Mouse (Mus musculus): ENCODE data around the gene Nktr. TPM values are rescaled to one million over a fixed set of nuclear protein-coding genes. Genes with fewer than 3 reads are reported as not detected.

The Nktr gene
- polyA plus RNA-seq, 1 experiment from 2014 or later, result 51.0 TPM

GRCm38 (mm10) chr9:121757835-121758814 lies 39.2 kb downstream of the Nktr start:
- Histone ChIP-seq H3K36me3 (replicated peaks) (peaks cover 18% of the 10 kb centered on the region), H3K4me1 (peaks cover 39% of the 10 kb centered on the region), H3K4me2 (peak overlapping the region; percentile 91), H3K4me3 (peak overlapping the region; percentile 90), H3K9ac (peak overlapping the region; percentile 86), H3K27me3 (replicated peaks) (no peaks in the 10 kb centered on the region), H3K27ac (peak overlapping the region; percentile 85), H3K9me3 (no peaks in the 10 kb centered on the region)
- ATAC-seq (replicated peaks), result peak; percentile 0; the same call in 1 of the 2 replicates
- WGBS, result 57% methylated on average over 10 of the region's 10 CpGs

GRCm38 (mm10) chr9:121759091-121760081 lies 40.4 kb downstream of the Nktr start, which contains the start of gene Zfp651:
TSS of gene Zfp651 (plus strand) at chr9:121759330.
- peak; percentile 83 for ATAC-seq (replicated peaks)
- H3K9ac ChIP-seq, result peak within 1 kb of the TSS; percentile 86
- no peaks in the 10 kb centered on the region for H3K27me3 ChIP-seq (replicated peaks)
- peak within 1 kb of the TSS; percentile 91 for H3K4me2 ChIP-seq
- H3K9me3 ChIP-seq, result no peaks in the 10 kb centered on the region
- H3K27ac ChIP-seq, result peak within 1 kb of the TSS; percentile 85
- peaks cover 12% of the 10 kb centered on the region; the same call in 1 of the 2 replicates for H3K36me3 ChIP-seq (replicated peaks)
- H3K4me1 ChIP-seq, result peaks cover 39% of the 10 kb centered on the region
- under 1% methylated on average over 94 of the region's 97 CpGs for WGBS
- peak within 1 kb of the TSS; percentile 90 for H3K4me3 ChIP-seq

GRCm38 (mm10) chr9:121760271-121761090 lies 41.5 kb downstream of the Nktr start:
- ATAC-seq (replicated peaks), result peak; percentile 2
- peak overlapping the region; percentile 86 for H3K9ac ChIP-seq
- WGBS, result 1% methylated on average over 43 of the region's 43 CpGs
- peak overlapping the region; percentile 91 for H3K4me2 ChIP-seq
- H3K4me1 ChIP-seq, result peaks cover 39% of the 10 kb centered on the region
- peak overlapping the region; percentile 90 for H3K4me3 ChIP-seq
- H3K36me3 ChIP-seq (replicated peaks), result peaks cover 8% of the 10 kb centered on the region; the same call in 1 of the 2 replicates
- no peaks in the 10 kb centered on the region for H3K27me3 ChIP-seq (replicated peaks)
- no peaks in the 10 kb centered on the region for H3K9me3 ChIP-seq
- H3K27ac ChIP-seq, result peak overlapping the region; percentile 85

DNA sequence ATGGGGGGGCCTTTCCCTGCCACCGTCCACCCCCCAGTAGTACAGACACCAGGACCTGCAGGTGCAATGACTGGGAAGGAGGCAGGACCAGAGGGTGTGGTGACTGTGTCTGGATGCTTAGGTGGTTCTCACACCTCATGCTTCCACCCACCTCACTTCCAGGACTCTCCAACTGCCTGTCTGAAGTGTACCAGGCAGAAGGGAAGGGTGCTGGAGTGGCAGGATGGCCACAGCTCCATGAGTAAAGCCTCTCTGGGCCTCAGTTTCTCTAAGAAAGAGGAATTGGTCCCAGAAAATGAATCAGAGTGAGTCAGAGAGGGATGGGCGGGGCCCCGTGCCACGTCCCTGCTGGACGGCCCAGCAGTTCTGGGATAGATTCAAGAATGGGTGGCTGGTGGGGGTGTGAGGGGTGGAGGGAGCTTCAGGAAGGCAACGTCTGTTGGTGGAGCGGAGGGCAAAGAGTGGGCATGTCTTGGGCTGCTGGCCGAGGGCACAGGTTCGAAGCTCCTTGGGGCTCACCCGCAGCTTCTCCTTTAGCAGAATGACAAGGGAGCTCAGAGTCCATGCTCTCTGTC lies 42.2 kb downstream of the Nktr start:
- peak overlapping the region; percentile 86 for H3K9ac ChIP-seq
- no peak for ATAC-seq (replicated peaks)
- no peaks in the 10 kb centered on the region for H3K9me3 ChIP-seq
- peak overlapping the region; percentile 90 for H3K4me3 ChIP-seq
- H3K4me1 ChIP-seq, result peaks cover 39% of the 10 kb centered on the region
- H3K27ac ChIP-seq, result no peak overlapping the region
- WGBS, result 61% methylated on average over 10 of the region's 10 CpGs
- peaks cover 6% of the 10 kb centered on the region; the same call in 1 of the 2 replicates for H3K36me3 ChIP-seq (replicated peaks)
- H3K4me2 ChIP-seq, result peak overlapping the region; percentile 91
- H3K27me3 ChIP-seq (replicated peaks), result no peaks in the 10 kb centered on the region

GRCm38 (mm10) chr9:121761787-121762186 lies 42.8 kb downstream of the Nktr start:
- no peak for ATAC-seq (replicated peaks)
- H3K4me1 ChIP-seq, result peaks cover 39% of the 10 kb centered on the region
- H3K27ac ChIP-seq, result no peak overlapping the region
- H3K27me3 ChIP-seq (replicated peaks), result no peaks in the 10 kb centered on the region
- no peak overlapping the region for H3K4me2 ChIP-seq
- H3K4me3 ChIP-seq, result no peak overlapping the region
- no peak overlapping the region; the same call in 1 of the 2 replicates for H3K9ac ChIP-seq
- H3K36me3 ChIP-seq (replicated peaks), result peaks cover 6% of the 10 kb centered on the region; the same call in 1 of the 2 replicates
- no peaks in the 10 kb centered on the region for H3K9me3 ChIP-seq
- 64% methylated on average over 8 of the region's 8 CpGs for WGBS

- 87% methylated on average over 10 of the region's 10 CpGs for WGBS
- Histone ChIP-seq H3K9me3 (no peaks in the 10 kb centered on the region), H3K4me3 (no peak overlapping the region), H3K27me3 (replicated peaks) (no peaks in the 10 kb centered on the region), H3K36me3 (replicated peaks) (peaks cover 9% of the 10 kb centered on the region; the same call in 1 of the 2 replicates), H3K9ac (no peak overlapping the region), H3K27ac (no peak overlapping the region), H3K4me1 (peaks cover 39% of the 10 kb centered on the region), H3K4me2 (no peak overlapping the region)
- no peak for ATAC-seq (replicated peaks)
Observed at GRCm38 (mm10) chr9:121762248-121762647, 43.3 kb downstream of the Nktr start.

DNA sequence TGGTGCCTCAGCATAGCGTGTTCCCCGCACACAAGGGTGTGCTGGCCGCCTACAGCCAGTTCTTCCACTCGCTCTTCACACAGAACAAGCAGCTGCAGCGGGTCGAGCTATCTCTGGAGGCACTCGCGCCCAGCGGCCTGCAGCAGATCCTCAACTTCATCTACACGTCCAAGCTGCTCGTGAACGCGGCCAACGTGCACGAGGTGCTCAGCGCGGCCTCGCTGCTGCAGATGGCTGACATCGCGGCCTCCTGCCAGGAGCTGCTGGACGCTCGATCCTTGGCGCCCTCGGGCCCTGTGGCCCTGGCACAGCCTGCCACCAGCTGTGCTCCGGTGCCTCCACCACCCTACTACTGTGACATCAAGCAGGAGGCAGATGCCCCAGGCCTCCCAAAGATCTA lies 43.8 kb downstream of the Nktr start:
- Histone ChIP-seq H3K4me3 (no peak overlapping the region), H3K36me3 (replicated peaks) (peaks cover 14% of the 10 kb centered on the region; the same call in 1 of the 2 replicates), H3K9ac (no peak overlapping the region), H3K27me3 (replicated peaks) (no peaks in the 10 kb centered on the region), H3K27ac (no peak overlapping the region), H3K9me3 (no peaks in the 10 kb centered on the region), H3K4me2 (no peak overlapping the region), H3K4me1 (peaks cover 34% of the 10 kb centered on the region)
- no peak for ATAC-seq (replicated peaks)
- 89% methylated on average over 25 of the region's 25 CpGs for WGBS

GRCm38 (mm10) chr9:121763716-121764115 lies 44.7 kb downstream of the Nktr start:
- Histone ChIP-seq H3K9me3 (no peaks in the 10 kb centered on the region), H3K9ac (no peak overlapping the region), H3K27ac (no peak overlapping the region), H3K4me1 (peaks cover 25% of the 10 kb centered on the region), H3K27me3 (replicated peaks) (no peaks in the 10 kb centered on the region), H3K36me3 (replicated peaks) (peaks cover 16% of the 10 kb centered on the region; the same call in 1 of the 2 replicates), H3K4me3 (no peak overlapping the region), H3K4me2 (no peak overlapping the region)
- 91% methylated on average over 19 of the region's 19 CpGs for WGBS
- ATAC-seq (replicated peaks), result no peak

- Histone ChIP-seq H3K4me2 (no peak overlapping the region), H3K27ac (no peak overlapping the region), H3K36me3 (replicated peaks) (peaks cover 16% of the 10 kb centered on the region; the same call in 1 of the 2 replicates), H3K9me3 (no peaks in the 10 kb centered on the region), H3K4me1 (peaks cover 19% of the 10 kb centered on the region), H3K4me3 (no peak overlapping the region), H3K9ac (no peak overlapping the region), H3K27me3 (replicated peaks) (no peaks in the 10 kb centered on the region)
- WGBS, result 92% methylated on average over 16 of the region's 16 CpGs
- ATAC-seq (replicated peaks), result no peak
Observed at GRCm38 (mm10) chr9:121765166-121765855, 46.3 kb downstream of the Nktr start.

GRCm38 (mm10) chr9:121772412-121772811 lies 53.4 kb downstream of the Nktr start:
- Histone ChIP-seq H3K4me1 (peaks cover 1% of the 10 kb centered on the region), H3K27ac (no peak overlapping the region), H3K9me3 (no peaks in the 10 kb centered on the region), H3K36me3 (replicated peaks) (peaks cover 6% of the 10 kb centered on the region; the same call in 1 of the 2 replicates), H3K4me2 (no peak overlapping the region), H3K27me3 (replicated peaks) (peaks cover 20% of the 10 kb centered on the region), H3K9ac (no peak overlapping the region), H3K4me3 (no peak overlapping the region)
- ATAC-seq (replicated peaks), result no peak
- WGBS, result 83% methylated on average over 5 of the region's 5 CpGs
